Mouse (Mus musculus) frontal cortex, postnatal 10 days (tissue): ENCODE data around the gene Zkscan5.
"Not testable (repeated sequence)": the region's sequence is repeated elsewhere in the genome, so short reads cannot be mapped to it uniquely, and the experiment has no call there.

Experiments
- DNase-seq, 2 experiments: peaks; one replicate each; pipeline ENCODE4 v3.0.0; 2022; ENCODE audit warnings: low spot score in 2 of 2, mixed read lengths in 1 of 2

Gene Zkscan5

GRCm38 (mm10) chr5:145213505-145213904 lies 9.1 kb downstream of the Zkscan5 start:
- DNase-seq = no peak

DNA sequence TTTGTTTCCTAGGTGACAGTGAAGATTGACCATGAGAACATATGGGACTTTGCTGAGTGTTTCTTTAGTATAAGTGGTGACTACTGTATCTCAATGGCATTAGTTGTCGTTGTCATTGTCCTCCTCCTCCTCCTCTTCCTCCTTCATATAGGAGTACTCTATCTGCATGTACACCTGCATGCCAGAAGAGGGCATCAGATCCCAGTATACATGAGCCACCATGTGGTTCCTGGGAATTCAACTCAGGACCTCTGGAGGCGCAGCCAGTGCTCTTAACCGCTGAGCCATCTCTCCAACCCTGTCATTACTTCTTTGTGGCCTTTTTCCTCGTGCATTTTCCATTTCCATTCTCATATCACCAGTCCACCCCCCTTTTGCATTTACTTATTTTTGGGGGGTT lies 10.3 kb downstream of the Zkscan5 start:
- no peak for DNase-seq

DNA sequence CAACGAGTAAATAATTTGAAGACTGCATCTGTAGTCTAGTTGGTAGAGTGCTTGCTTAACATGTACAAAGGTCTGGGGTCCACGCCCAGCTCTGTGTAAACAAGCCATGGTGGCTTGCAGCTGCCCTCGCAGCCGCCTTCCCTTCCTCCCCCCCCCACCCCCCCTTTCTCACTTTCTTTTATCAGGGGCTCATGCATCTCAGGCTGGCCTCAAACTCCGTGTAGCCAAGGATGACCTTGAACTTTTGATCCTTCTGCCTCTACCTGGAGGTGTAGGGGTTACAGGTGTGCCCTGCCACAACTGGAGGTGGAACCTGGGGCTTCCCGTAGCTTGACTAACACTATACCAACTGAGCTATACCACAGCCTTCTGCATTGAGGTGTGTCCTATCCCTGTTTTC lies 13.4 kb downstream of the Zkscan5 start:
- DNase-seq = no peak

DNA sequence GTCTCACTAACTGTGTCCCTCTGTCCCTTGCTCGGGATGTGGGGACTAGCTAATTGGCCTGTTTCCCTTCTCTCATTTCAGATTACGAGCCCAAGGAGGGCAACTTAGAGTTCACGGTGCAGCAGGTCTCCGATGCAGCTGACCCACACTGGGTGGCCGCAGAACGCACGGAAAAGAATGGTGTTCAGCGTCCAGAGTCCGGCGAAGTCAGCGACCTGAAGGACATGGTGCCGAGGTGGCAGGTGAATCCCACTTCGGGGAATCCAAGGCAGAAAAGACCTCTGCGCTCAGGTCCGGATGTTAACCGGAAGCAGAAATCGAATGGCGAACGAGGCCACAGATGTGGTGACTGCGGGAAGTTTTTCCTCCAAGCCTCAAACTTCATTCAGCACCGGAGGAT lies 13.8 kb downstream of the Zkscan5 start:
- DNase-seq = no peak

DNA sequence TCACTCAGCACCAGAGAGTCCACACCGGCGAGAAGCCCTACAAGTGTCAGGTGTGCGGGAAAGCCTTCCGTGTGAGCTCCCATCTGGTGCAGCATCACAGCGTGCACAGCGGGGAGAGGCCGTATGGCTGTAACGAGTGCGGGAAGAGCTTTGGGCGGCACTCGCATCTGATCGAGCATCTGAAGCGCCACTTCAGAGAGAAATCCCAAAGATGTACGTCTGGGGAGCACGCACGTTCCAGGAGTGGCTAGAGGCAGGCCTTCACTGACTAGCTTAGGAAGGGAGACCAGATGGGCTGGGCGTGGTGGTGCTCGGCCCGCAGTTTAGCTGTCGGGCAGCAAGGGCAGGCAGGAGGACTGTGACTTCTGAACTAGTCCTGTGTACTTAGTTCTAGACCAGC lies 14.3 kb downstream of the Zkscan5 start:
- DNase-seq = no peak

DNA sequence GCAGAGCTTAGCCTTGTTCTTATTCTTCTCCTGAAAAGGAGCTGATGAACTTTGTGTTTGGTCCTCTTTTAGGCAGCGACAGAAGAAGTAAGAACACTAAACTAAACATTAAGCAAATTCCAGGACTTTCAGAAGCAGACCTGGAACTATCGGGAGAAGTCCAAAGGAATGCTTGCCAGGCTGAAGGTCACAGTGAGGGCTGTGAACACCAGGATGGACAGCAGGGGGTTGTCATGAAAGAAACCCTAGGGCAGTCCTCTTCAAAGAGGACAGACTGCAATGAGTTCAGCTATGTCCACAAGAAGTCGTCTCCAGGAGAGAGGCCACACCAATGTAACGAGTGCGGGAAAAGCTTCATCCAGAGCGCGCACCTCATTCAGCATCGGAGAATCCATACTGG lies 15.6 kb downstream of the Zkscan5 start:
- DNase-seq = no peak

DNA sequence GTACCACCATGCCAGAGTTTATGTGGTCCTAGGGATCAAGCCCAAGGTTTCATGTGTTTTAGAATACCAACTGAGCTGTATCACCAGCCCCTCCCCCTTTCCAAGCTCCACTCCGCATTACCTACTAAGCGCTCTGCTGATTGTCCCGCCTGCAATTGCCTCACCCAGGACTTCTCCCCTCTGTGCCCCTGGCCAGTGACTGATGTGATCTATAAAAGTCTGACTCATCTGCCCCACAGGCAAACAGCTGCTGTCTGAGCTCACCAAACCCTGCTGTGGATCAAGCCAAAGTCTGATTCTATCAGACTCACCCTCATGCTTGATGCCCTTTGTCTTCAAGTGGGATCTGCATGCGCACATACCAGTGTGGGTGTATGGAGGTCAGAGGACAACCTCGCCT lies 18.5 kb downstream of the Zkscan5 start:
- no peak for DNase-seq

- DNase-seq = no peak
Observed at GRCm38 (mm10) chr5:145223395-145223794, 19.0 kb downstream of the Zkscan5 start.

- DNase-seq = no peak
Observed at GRCm38 (mm10) chr5:145226453-145226852, 22.1 kb downstream of the Zkscan5 start.

- DNase-seq = not testable (repeated sequence)
Observed at GRCm38 (mm10) chr5:145229283-145229682, 24.9 kb downstream of the Zkscan5 start.

DNA sequence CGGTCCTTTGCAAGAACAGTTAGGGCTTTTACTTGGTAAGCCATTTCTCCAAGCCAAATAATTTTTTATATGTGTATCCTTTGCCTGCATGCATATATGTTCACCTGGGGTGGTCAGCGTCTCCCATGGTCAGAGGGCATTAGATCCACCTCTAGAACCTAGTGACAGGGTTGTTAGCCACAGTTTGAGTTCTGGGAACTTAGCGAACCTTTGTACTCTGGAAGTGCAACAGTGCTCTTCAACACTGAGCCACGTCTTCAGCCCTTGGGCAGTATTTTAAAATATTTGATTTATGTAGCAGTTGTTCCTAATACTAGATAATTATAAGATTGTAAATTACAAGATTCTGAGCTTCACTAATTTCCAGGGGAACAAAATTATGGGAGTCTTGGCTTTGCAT lies 26.3 kb downstream of the Zkscan5 start:
- no peak for DNase-seq

DNA sequence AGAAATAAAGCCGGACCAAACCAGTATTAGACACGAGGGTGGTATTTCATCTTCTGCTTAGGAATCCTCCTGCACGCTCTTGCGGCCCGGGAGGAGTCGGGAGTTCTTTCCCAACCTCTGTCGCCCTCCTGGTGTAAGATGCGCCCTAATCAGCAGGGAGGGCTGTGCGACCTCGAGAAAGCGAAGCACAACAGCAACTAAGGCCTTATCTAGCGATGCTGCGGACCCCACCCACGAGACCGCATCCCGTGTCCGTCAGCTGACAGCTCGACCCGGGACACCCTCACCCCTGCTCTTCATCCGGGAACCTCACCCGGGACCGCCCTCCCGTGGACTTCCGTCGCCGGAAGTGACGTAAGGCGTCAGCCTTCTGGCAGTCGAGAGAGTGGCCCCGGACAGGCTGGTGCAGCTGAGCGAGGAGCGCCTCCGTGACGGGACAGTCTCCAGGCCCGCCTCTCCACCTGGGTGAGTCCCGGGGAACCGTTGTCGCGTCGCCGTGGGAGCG lies 27.1 kb downstream of the Zkscan5 start, which contains the start of gene Zfp655:
Zfp655 (plus strand) TSS at position 349 of the 505 bp plus-strand sequence.
- peak; percentile 97 to 98 for DNase-seq

DNA sequence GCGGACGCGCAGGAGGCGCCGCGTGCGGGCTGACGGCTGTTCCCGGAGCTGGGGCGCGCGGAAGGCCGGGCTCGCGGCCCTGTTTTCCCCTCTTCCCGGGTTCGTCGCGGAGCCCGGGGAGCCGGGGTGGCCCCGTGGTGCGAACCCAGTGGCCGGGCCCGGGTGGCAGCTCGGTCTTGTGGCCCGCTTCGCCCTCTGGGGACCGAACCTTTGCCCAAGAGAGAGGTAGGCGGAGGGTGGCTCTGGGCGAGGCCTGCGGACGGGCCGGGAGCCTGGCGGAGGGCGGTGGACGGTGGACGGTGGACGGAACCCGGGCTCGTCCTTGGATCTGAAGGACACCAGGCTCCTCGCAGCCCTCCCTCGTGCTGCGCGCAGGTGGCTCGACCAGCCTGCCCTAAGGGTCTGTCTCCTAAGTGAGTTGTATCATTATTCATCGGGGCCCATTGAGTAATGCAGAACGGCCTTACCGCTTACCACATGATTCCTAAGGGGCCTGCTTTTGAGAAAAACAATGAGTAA lies 27.6 kb downstream of the Zkscan5 start:
- DNase-seq = no peak

GRCm38 (mm10) chr5:145234636-145235035 lies 30.3 kb downstream of the Zkscan5 start:
- DNase-seq = no peak

- DNase-seq = no peak
Observed at GRCm38 (mm10) chr5:145249520-145249919, 45.2 kb downstream of the Zkscan5 start.
